Mouse (Mus musculus): ENCODE measurements at regions not wholly inside any gene's neighbourhood (a gene's known extent, or its start where the extent isn't known, plus 50 kb on each side); places are given as distances from the start of the nearest gene placed in this dataset.

DNA sequence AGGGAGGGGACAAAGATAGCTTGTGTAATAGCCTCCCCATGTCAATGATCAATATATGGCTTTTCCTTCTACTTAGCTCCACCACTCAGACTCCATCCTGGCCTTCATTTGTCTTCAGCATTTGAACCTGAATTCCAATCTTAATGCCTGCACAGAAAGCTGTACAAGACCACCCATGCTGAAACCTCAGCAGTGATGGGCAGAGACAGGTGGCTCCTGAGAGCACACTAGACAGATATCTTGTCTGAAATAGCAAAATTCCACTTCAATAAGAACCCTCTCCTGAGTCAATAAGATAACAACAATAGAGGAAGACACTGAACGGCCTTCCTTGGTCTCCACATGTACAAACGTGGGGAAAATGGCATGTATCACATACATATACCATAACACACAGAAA is 1345.0 kb upstream of the Lrrc6 start:
- TF ChIP-seq CTCF (IDR thresholded peaks at IDR 0.05; ENCODE audit: low read depth, low read length) (no peak), POLR2A (IDR thresholded peaks at IDR 0.05; ENCODE audit: insufficient read depth, low read length) (no peak), EP300 (IDR thresholded peaks at IDR 0.05; ENCODE audit: insufficient read depth, low read depth, low read length) (no peak)
- Histone ChIP-seq H3K4me3 (ENCODE audit: low read depth, low read length) (no peak overlapping the region), H3K9me3 (replicated peaks; ENCODE audit: control insufficient read depth, insufficient read depth, low read length, poor library complexity, severe bottlenecking) (no peaks in the 10 kb centered on the region), H3K4me1 (ENCODE audit: control insufficient read depth, insufficient read depth, low read length) (no peaks in the 10 kb centered on the region), H3K36me3 (ENCODE audit: control insufficient read depth, insufficient read depth, low read length, poor library complexity, severe bottlenecking) (no peaks in the 10 kb centered on the region), H3K27me3 (ENCODE audit: control insufficient read depth, insufficient read depth, low read length, poor library complexity, severe bottlenecking) (no peaks in the 10 kb centered on the region), H3K27ac (ENCODE audit: insufficient read depth, low read length) (no peak overlapping the region), H3K9ac (ENCODE audit: low read depth, poor library complexity, severe bottlenecking) (no peak overlapping the region)

DNA sequence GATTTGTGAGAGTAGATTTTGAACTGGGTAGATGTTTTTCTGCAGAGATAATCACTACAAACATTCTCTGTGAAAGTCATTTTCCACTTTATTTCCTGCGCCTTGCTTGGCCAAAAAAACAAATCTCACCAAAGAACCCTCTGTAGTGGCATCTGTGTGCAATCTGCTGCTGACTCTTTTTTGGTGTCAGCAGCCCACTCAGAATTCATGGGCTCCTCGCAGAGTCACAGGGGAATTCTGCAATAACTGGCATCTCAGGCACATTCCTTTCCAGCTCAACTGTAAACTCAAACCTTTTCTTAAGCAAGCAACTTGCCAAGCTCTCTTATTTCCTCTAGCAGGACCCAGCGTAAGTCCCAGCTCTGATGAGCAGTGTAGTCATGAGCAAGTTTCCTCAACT is 1340.0 kb upstream of the Lrrc6 start:
- Histone ChIP-seq H3K27me3 (ENCODE audit: control insufficient read depth, insufficient read depth, low read length, poor library complexity, severe bottlenecking) (no peaks in the 10 kb centered on the region), H3K9me3 (replicated peaks; ENCODE audit: control insufficient read depth, insufficient read depth, low read length, poor library complexity, severe bottlenecking) (no peaks in the 10 kb centered on the region), H3K9ac (ENCODE audit: low read depth, poor library complexity, severe bottlenecking) (no peak overlapping the region), H3K27ac (ENCODE audit: insufficient read depth, low read length) (no peak overlapping the region), H3K36me3 (ENCODE audit: control insufficient read depth, insufficient read depth, low read length, poor library complexity, severe bottlenecking) (no peaks in the 10 kb centered on the region), H3K4me3 (ENCODE audit: low read depth, low read length) (no peak overlapping the region), H3K4me1 (ENCODE audit: control insufficient read depth, insufficient read depth, low read length) (no peaks in the 10 kb centered on the region)
- no peak for TF ChIP-seq POLR2A (IDR thresholded peaks at IDR 0.05; ENCODE audit: insufficient read depth, low read length)
- TF ChIP-seq EP300 (IDR thresholded peaks at IDR 0.05; ENCODE audit: insufficient read depth, low read depth, low read length) = no peak
- no peak for TF ChIP-seq CTCF (IDR thresholded peaks at IDR 0.05; ENCODE audit: low read depth, low read length)

DNA sequence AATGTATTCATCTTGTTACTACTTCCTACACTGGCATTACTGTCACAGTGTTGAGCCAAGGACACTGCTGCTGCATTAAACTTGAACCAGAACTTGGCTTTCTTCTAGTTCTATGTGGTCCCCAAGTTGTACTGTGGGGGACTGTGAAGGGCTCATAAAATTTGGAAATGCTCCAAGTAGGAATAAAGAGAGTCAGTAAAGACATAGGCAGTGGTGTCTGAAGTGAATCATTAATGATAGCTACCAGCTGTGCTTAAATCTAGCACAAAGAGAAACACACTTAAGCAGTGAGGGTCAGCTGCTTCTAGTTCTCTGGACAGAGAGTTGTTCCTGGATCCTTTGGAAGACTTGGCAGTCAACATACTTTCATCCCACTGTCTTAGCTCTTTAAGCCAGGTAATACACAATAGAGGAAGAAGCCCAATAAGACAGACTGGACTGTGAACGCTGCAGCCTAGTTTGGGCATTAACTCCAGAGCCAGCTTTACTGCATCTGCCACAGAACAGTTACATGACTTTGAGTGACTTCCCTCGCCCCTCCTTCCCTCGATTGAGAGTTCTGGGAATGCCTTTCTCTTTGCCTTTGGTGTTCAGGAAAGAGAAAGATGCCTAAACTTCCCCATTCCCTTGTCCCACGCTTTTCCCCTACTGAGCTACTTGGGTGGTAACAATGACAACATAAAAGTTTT is 1325.2 kb upstream of the Lrrc6 start:
- Histone ChIP-seq H3K4me1 (ENCODE audit: control insufficient read depth, insufficient read depth, low read length) (no peaks in the 10 kb centered on the region), H3K9ac (ENCODE audit: low read depth, poor library complexity, severe bottlenecking) (no peak overlapping the region), H3K27me3 (ENCODE audit: control insufficient read depth, insufficient read depth, low read length, poor library complexity, severe bottlenecking) (no peaks in the 10 kb centered on the region), H3K36me3 (ENCODE audit: control insufficient read depth, insufficient read depth, low read length, poor library complexity, severe bottlenecking) (no peaks in the 10 kb centered on the region), H3K9me3 (replicated peaks; ENCODE audit: control insufficient read depth, insufficient read depth, low read length, poor library complexity, severe bottlenecking) (no peaks in the 10 kb centered on the region), H3K4me3 (ENCODE audit: low read depth, low read length) (no peak overlapping the region), H3K27ac (ENCODE audit: insufficient read depth, low read length) (no peak overlapping the region)
- TF ChIP-seq CTCF (IDR thresholded peaks at IDR 0.05; ENCODE audit: low read depth, low read length) = no peak
- TF ChIP-seq POLR2A (IDR thresholded peaks at IDR 0.05; ENCODE audit: insufficient read depth, low read length) = no peak
- no peak for TF ChIP-seq EP300 (IDR thresholded peaks at IDR 0.05; ENCODE audit: insufficient read depth, low read depth, low read length)

GRCm38 (mm10) chr15:67823226-67823625 is 1322.5 kb upstream of the Lrrc6 start:
- Histone ChIP-seq H3K27me3 (ENCODE audit: control insufficient read depth, insufficient read depth, low read length, poor library complexity, severe bottlenecking) (no peaks in the 10 kb centered on the region), H3K27ac (ENCODE audit: insufficient read depth, low read length) (no peak overlapping the region), H3K9me3 (replicated peaks; ENCODE audit: control insufficient read depth, insufficient read depth, low read length, poor library complexity, severe bottlenecking) (no peaks in the 10 kb centered on the region), H3K9ac (ENCODE audit: low read depth, poor library complexity, severe bottlenecking) (no peak overlapping the region), H3K4me1 (ENCODE audit: control insufficient read depth, insufficient read depth, low read length) (no peaks in the 10 kb centered on the region), H3K36me3 (ENCODE audit: control insufficient read depth, insufficient read depth, low read length, poor library complexity, severe bottlenecking) (no peaks in the 10 kb centered on the region), H3K4me3 (ENCODE audit: low read depth, low read length) (no peak overlapping the region)
- no peak for TF ChIP-seq CTCF (IDR thresholded peaks at IDR 0.05; ENCODE audit: low read depth, low read length)
- TF ChIP-seq POLR2A (IDR thresholded peaks at IDR 0.05; ENCODE audit: insufficient read depth, low read length) = no peak
- TF ChIP-seq EP300 (IDR thresholded peaks at IDR 0.05; ENCODE audit: insufficient read depth, low read depth, low read length) = no peak

GRCm38 (mm10) chr15:67799871-67800270 is 1299.2 kb upstream of the Lrrc6 start:
- Histone ChIP-seq H3K4me3 (ENCODE audit: low read depth, low read length) (no peak overlapping the region), H3K9me3 (replicated peaks; ENCODE audit: control insufficient read depth, insufficient read depth, low read length, poor library complexity, severe bottlenecking) (no peaks in the 10 kb centered on the region), H3K4me1 (ENCODE audit: control insufficient read depth, insufficient read depth, low read length) (no peaks in the 10 kb centered on the region), H3K27me3 (ENCODE audit: control insufficient read depth, insufficient read depth, low read length, poor library complexity, severe bottlenecking) (no peaks in the 10 kb centered on the region), H3K27ac (ENCODE audit: insufficient read depth, low read length) (no peak overlapping the region), H3K36me3 (ENCODE audit: control insufficient read depth, insufficient read depth, low read length, poor library complexity, severe bottlenecking) (no peaks in the 10 kb centered on the region), H3K9ac (ENCODE audit: low read depth, poor library complexity, severe bottlenecking) (no peak overlapping the region)
- TF ChIP-seq EP300 (IDR thresholded peaks at IDR 0.05; ENCODE audit: insufficient read depth, low read depth, low read length) (no peak), POLR2A (IDR thresholded peaks at IDR 0.05; ENCODE audit: insufficient read depth, low read length) (no peak), CTCF (IDR thresholded peaks at IDR 0.05; ENCODE audit: low read depth, low read length) (no peak)

DNA sequence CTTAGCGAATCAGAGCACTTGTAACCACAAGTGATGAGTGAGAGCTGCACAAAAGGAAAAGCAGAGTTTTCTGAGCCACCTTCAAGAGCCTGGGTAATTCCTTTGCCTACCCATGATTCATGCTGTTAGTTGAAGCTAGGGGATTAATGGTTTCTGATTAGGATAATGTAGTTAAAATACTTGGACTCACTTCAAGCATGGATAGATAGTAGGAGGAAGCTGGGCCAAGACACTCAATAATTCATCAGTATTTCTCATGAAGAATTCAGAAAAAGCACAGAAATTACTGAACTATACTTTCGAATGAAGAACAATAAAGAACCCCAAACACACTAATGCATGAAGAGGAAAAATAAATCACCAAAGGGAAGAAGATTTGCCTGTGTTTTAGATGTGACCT is 1294.9 kb upstream of the Lrrc6 start:
- Histone ChIP-seq H3K9me3 (replicated peaks; ENCODE audit: control insufficient read depth, insufficient read depth, low read length, poor library complexity, severe bottlenecking) (no peaks in the 10 kb centered on the region), H3K36me3 (ENCODE audit: control insufficient read depth, insufficient read depth, low read length, poor library complexity, severe bottlenecking) (no peaks in the 10 kb centered on the region), H3K27ac (ENCODE audit: insufficient read depth, low read length) (no peak overlapping the region), H3K27me3 (ENCODE audit: control insufficient read depth, insufficient read depth, low read length, poor library complexity, severe bottlenecking) (no peaks in the 10 kb centered on the region), H3K4me1 (ENCODE audit: control insufficient read depth, insufficient read depth, low read length) (no peaks in the 10 kb centered on the region), H3K4me3 (ENCODE audit: low read depth, low read length) (no peak overlapping the region), H3K9ac (ENCODE audit: low read depth, poor library complexity, severe bottlenecking) (no peak overlapping the region)
- TF ChIP-seq EP300 (IDR thresholded peaks at IDR 0.05; ENCODE audit: insufficient read depth, low read depth, low read length) = no peak
- no peak for TF ChIP-seq CTCF (IDR thresholded peaks at IDR 0.05; ENCODE audit: low read depth, low read length)
- TF ChIP-seq POLR2A (IDR thresholded peaks at IDR 0.05; ENCODE audit: insufficient read depth, low read length) = no peak

Measured in ES-Bruce4 (cell line).